Mouse (Mus musculus) limb, embryonic 14.5 days (tissue): ENCODE results near the gene Ankmy1. TPM values are rescaled to one million over a fixed set of nuclear protein-coding genes. Genes with fewer than 3 reads are reported as not detected.

ENCODE experiments used
- ATAC-seq: fragments of 200-750 bp; cut with Nextera tagmentation; 2 replicates; pipeline ENCODE4 v1.8.0; 2017; ENCODE audit warnings: low read depth, moderate number of reproducible peaks, moderate TSS enrichment; ENCODE audit not compliant: low FRiP score
- DNase-seq: peaks from one replicate; pipeline ENCODE4 v3.0.0-alpha.2; 2015; ENCODE audit warnings: low spot score
- H3K27ac ChIP-seq: fragments of 300-500 bp; sonication (generic); replicated peaks from 2 replicates; pipeline ENCODE4 v1.5.1; 2014; ENCODE audit warnings: low read depth, mild to moderate bottlenecking, low read length, moderate library complexity, mixed read lengths
- H3K27me3 ChIP-seq: fragments of 300-500 bp; sonication (generic); 2 replicates; pipeline ENCODE4 v1.6.1; 2014; ENCODE audit warnings: low read length, mixed read lengths; ENCODE audit not compliant: control insufficient read depth, insufficient read depth
- H3K36me3 ChIP-seq: fragments of 300-500 bp; sonication (generic); 2 replicates; pipeline ENCODE4 v1.6.1; 2014; ENCODE audit warnings: mild to moderate bottlenecking, low read length, moderate library complexity, mixed read lengths; ENCODE audit not compliant: control insufficient read depth, insufficient read depth
- H3K4me1 ChIP-seq: fragments of 300-500 bp; sonication (generic); 2 replicates; pipeline ENCODE4 v1.6.1; 2014; ENCODE audit warnings: antibody characterized with exemption, low read length, mixed read lengths; ENCODE audit not compliant: control insufficient read depth, insufficient read depth
- H3K4me2 ChIP-seq: fragments of 300-500 bp; sonication (generic); replicated peaks from 2 replicates; pipeline ENCODE4 v1.6.1; 2014; ENCODE audit warnings: low read depth, mild to moderate bottlenecking, low read length, moderate library complexity; ENCODE audit not compliant: severe bottlenecking
- H3K4me3 ChIP-seq: fragments of 300-500 bp; sonication (generic); replicated peaks from 2 replicates; pipeline ENCODE4 v1.5.1; 2014; ENCODE audit warnings: low read length
- H3K9ac ChIP-seq: fragments of 300-500 bp; sonication (generic); 2 replicates; pipeline ENCODE4 v1.6.1; 2014; ENCODE audit warnings: mild to moderate bottlenecking, low read depth, low read length, moderate library complexity; ENCODE audit not compliant: severe bottlenecking
- H3K9me3 ChIP-seq: fragments of 300-500 bp; sonication (generic); 2 replicates; pipeline ENCODE4 v1.6.1; 2016; ENCODE audit warnings: low read length; ENCODE audit not compliant: control insufficient read depth
- POLR2A ChIP-seq: fragments of 200-500 bp; IDR thresholded peaks from 2 replicates; pipeline ENCODE4 v1.8.0; 2012; ENCODE audit warnings: inconsistent platforms, mild to moderate bottlenecking, moderate library complexity, borderline replicate concordance; ENCODE audit not compliant: insufficient read depth, insufficient read length; ENCODE audit errors: extremely low read depth
- whole genome bisulfite sequencing: fragments of 180-500 bp; shearing (Covaris S2); extraction: QIAGEN DNeasy Blood & Tissue Kit; methylation state at CpG from one replicate; pipeline ENCODE4 v1.1.7; 2014; 5-methylcytosine and 5-hydroxymethylcytosine counted together
- polyA plus RNA-seq, 2 experiments: library from polyadenylated mRNA; depleted of rRNA in 1 of 2; stranded (reverse) in 1 of 2; unstranded in 1 of 2; fragments of >200 nt; fragmentation: Nextera tagmentation in 1 of 2; extraction: Ambion mirVana in 1 of 2; gene quantifications; 2 replicates each; pipeline versions ENCODE4 v1.2.1 to v1.2.3; 2012 to 2014

Ankmy1 gene
- polyA plus RNA-seq, 2 experiments = 0.37 to 0.38 TPM

GRCm38 (mm10) chr1:92878066-92878741 is 24.5 kb downstream of the Ankmy1 start:
- Histone ChIP-seq H3K9ac (no peak overlapping the region), H3K4me3 (no peak overlapping the region), H3K4me1 (no peaks in the 10 kb centered on the region), H3K27ac (no peak overlapping the region), H3K4me2 (no peak overlapping the region), H3K9me3 (no peaks in the 10 kb centered on the region), H3K36me3 (no peaks in the 10 kb centered on the region), H3K27me3 (no peaks in the 10 kb centered on the region)
- 78% methylated on average over 13 of the region's 13 CpGs for WGBS
- ATAC-seq (no peak), DNase-seq (no peak)
- TF ChIP-seq POLR2A = no peak

- Histone ChIP-seq H3K4me3 (no peak overlapping the region), H3K36me3 (no peaks in the 10 kb centered on the region), H3K9ac (no peak overlapping the region), H3K9me3 (no peaks in the 10 kb centered on the region), H3K27me3 (no peaks in the 10 kb centered on the region), H3K4me1 (no peaks in the 10 kb centered on the region), H3K4me2 (no peak overlapping the region), H3K27ac (no peak overlapping the region)
- no peak for DNase-seq
- TF ChIP-seq POLR2A = no peak
- WGBS = 41% methylated on average over 12 of the region's 12 CpGs
- peak; percentile 56; the same call in 1 of the 2 replicates for ATAC-seq
These were observed 25.2 kb downstream of the Ankmy1 start for GRCm38 (mm10) chr1:92877431-92877978.

GRCm38 (mm10) chr1:92875360-92876111 is 27.2 kb downstream of the Ankmy1 start:
- H3K27ac ChIP-seq = no peak overlapping the region
- no peak overlapping the region for H3K4me2 ChIP-seq
- H3K4me1 ChIP-seq = no peaks in the 10 kb centered on the region
- ATAC-seq (no peak), DNase-seq (no peak)
- H3K4me3 ChIP-seq = no peak overlapping the region
- no peaks in the 10 kb centered on the region for H3K27me3 ChIP-seq
- H3K9me3 ChIP-seq = no peaks in the 10 kb centered on the region
- H3K36me3 ChIP-seq = no peaks in the 10 kb centered on the region
- 82% methylated on average over 8 of the region's 8 CpGs for WGBS
- no peak for TF ChIP-seq POLR2A
- no peak overlapping the region for H3K9ac ChIP-seq

- Histone ChIP-seq H3K27ac (no peak overlapping the region), H3K36me3 (no peaks in the 10 kb centered on the region), H3K9me3 (no peaks in the 10 kb centered on the region), H3K4me1 (no peaks in the 10 kb centered on the region), H3K27me3 (no peaks in the 10 kb centered on the region), H3K4me2 (no peak overlapping the region), H3K9ac (no peak overlapping the region), H3K4me3 (no peak overlapping the region)
- TF ChIP-seq POLR2A = no peak
- ATAC-seq = no peak
- DNase-seq = no peak
- WGBS = 85% methylated on average over 3 of the region's 3 CpGs
These were observed 28.7 kb downstream of the Ankmy1 start for GRCm38 (mm10) chr1:92874011-92874410.

GRCm38 (mm10) chr1:92872666-92873065 is 30.0 kb downstream of the Ankmy1 start:
- H3K36me3 ChIP-seq = no peaks in the 10 kb centered on the region
- H3K27me3 ChIP-seq = no peaks in the 10 kb centered on the region
- H3K27ac ChIP-seq = no peak overlapping the region
- ATAC-seq (no peak), DNase-seq (no peak)
- no peak overlapping the region for H3K9ac ChIP-seq
- H3K4me1 ChIP-seq = no peaks in the 10 kb centered on the region
- H3K9me3 ChIP-seq = no peaks in the 10 kb centered on the region
- H3K4me3 ChIP-seq = no peak overlapping the region
- 81% methylated on average over 7 of the region's 7 CpGs for WGBS
- TF ChIP-seq POLR2A = no peak
- H3K4me2 ChIP-seq = no peak overlapping the region
